Mouse (Mus musculus) forebrain, postnatal 0 days (tissue): ENCODE measurements around the gene Abhd18. TPM values are rescaled to one million over a fixed set of nuclear protein-coding genes. Genes with fewer than 3 reads are reported as not detected.
A peak's percentile ranks its signal among the peaks of the same experiment; 100 is the strongest.

Source experiments
- ATAC-seq: fragments of 200-750 bp; cut with Nextera tagmentation; 2 replicates; pipeline ENCODE4 v1.8.0; 2017; ENCODE audit warnings: mild to moderate bottlenecking, moderate library complexity
- DNase-seq: peaks from one replicate; pipeline ENCODE4 v3.0.0-alpha.2; 2015
- H3K27ac ChIP-seq: fragments of 300-500 bp; sonication (generic); 2 replicates; pipeline ENCODE4 v1.5.1; 2014; ENCODE audit warnings: low read depth, mild to moderate bottlenecking, antibody characterized with exemption, low read length, moderate library complexity, mixed read lengths
- H3K27me3 ChIP-seq: fragments of 300-500 bp; sonication (generic); 2 replicates; pipeline ENCODE4 v1.6.1; 2014; ENCODE audit warnings: mild to moderate bottlenecking, low read length, mixed read lengths; ENCODE audit not compliant: insufficient read depth
- H3K36me3 ChIP-seq: fragments of 300-500 bp; sonication (generic); 2 replicates; pipeline ENCODE4 v1.6.1; 2014; ENCODE audit warnings: mild to moderate bottlenecking, moderate library complexity; ENCODE audit not compliant: insufficient read depth
- H3K4me1 ChIP-seq: fragments of 300-500 bp; sonication (generic); 2 replicates; pipeline ENCODE4 v1.6.1; 2014; ENCODE audit warnings: antibody characterized with exemption; ENCODE audit not compliant: insufficient read depth
- H3K4me2 ChIP-seq: fragments of 300-500 bp; sonication (generic); 2 replicates; pipeline ENCODE4 v1.6.1; 2014; ENCODE audit warnings: low read depth, mild to moderate bottlenecking, moderate library complexity
- H3K4me3 ChIP-seq: fragments of 300-500 bp; sonication (generic); 2 replicates; pipeline ENCODE4 v1.5.1; 2014; ENCODE audit warnings: low read depth, low read length, mixed read lengths
- H3K9ac ChIP-seq: fragments of 300-500 bp; sonication (generic); 2 replicates; pipeline ENCODE4 v1.6.1; 2014; ENCODE audit warnings: mild to moderate bottlenecking
- H3K9me3 ChIP-seq: fragments of 300-500 bp; sonication (generic); 2 replicates; pipeline ENCODE4 v1.6.1; 2016; ENCODE audit warnings: low read length
- CTCF ChIP-seq: sonication (generic); IDR thresholded peaks from 2 replicates; pipeline ENCODE4 v1.5.1; 2016; ENCODE audit warnings: antibody characterized with exemption, control low read depth, low read depth
- WGBS: fragments of 180-500 bp; shearing (Covaris S2); extraction: QIAGEN DNeasy Blood & Tissue Kit; methylation state at CpG from one replicate; pipeline ENCODE4 v1.1.7; 2014; 5-methylcytosine and 5-hydroxymethylcytosine counted together
- polyA plus RNA-seq: library from polyadenylated mRNA; unstranded; fragments of >200 nt; fragmentation: Nextera tagmentation; extraction: Ambion mirVana; gene quantifications from 2 replicates; pipeline ENCODE4 v1.2.1, GENCODE M21; 2015
- total RNA-seq: library from RNA; depleted of rRNA; stranded (reverse); fragments of >200 nt; gene quantifications from 2 replicates; pipeline ENCODE4 v1.2.3, GENCODE M21; 2014

The Abhd18 gene
- total and polyA plus RNA-seq, 2 experiments from 2014 or later, result 4.4 to 11.0 TPM

GRCm38 (mm10) chr3:40949903-40950600, 103.3 kb downstream of the Abhd18 start:
- ATAC-seq, result peak; percentile 49
- under 1% methylated on average over 89 of the region's 118 CpGs for WGBS

GRCm38 (mm10) chr3:40950601-40951201, 103.9 kb downstream of the Abhd18 start:
- H3K4me1 ChIP-seq, result no peaks in the 10 kb centered on the region
- H3K27me3 ChIP-seq, result no peaks in the 10 kb centered on the region
- ATAC-seq, result no peak
- DNase-seq, result peak; percentile 30
- H3K9ac ChIP-seq, result peak overlapping the region; percentile 66
- 2% methylated on average over 43 of the region's 43 CpGs for WGBS
- H3K36me3 ChIP-seq, result no peaks in the 10 kb centered on the region
- H3K4me2 ChIP-seq, result peak overlapping the region; percentile 95
- peak overlapping the region; percentile 83 for H3K4me3 ChIP-seq
- H3K27ac ChIP-seq, result no peak overlapping the region
- H3K9me3 ChIP-seq, result no peaks in the 10 kb centered on the region
- no peak for TF ChIP-seq CTCF

More at GRCm38 (mm10) chr3:40949903-40950600, 103.3 kb downstream of the Abhd18 start:
- Histone ChIP-seq H3K36me3 (no peaks in the 10 kb centered on the region), H3K4me3 (peak overlapping the region; percentile 83), H3K4me1 (no peaks in the 10 kb centered on the region), H3K9me3 (no peaks in the 10 kb centered on the region), H3K27ac (peak overlapping the region; percentile 66), H3K9ac (peak overlapping the region; percentile 66), H3K4me2 (peak overlapping the region; percentile 95), H3K27me3 (no peaks in the 10 kb centered on the region)
- no peak for TF ChIP-seq CTCF
- DNase-seq, result peak; percentile 43

- H3K27me3 ChIP-seq, result no peaks in the 10 kb centered on the region
- H3K36me3 ChIP-seq, result no peaks in the 10 kb centered on the region
- ATAC-seq (no peak), DNase-seq (peak; percentile 21)
- WGBS, result 11% methylated on average over 7 of the region's 7 CpGs
- H3K4me3 ChIP-seq, result peak overlapping the region; percentile 83
- peak; percentile 54 for TF ChIP-seq CTCF
- H3K4me2 ChIP-seq, result peak overlapping the region; percentile 95
- H3K27ac ChIP-seq, result no peak overlapping the region
- no peak overlapping the region for H3K9ac ChIP-seq
- no peaks in the 10 kb centered on the region for H3K9me3 ChIP-seq
- no peaks in the 10 kb centered on the region for H3K4me1 ChIP-seq
Measured at GRCm38 (mm10) chr3:40951365-40951764, 104.6 kb downstream of the Abhd18 start.

- TF ChIP-seq CTCF, result peak; percentile 32
- H3K27ac ChIP-seq, result no peak overlapping the region
- no peaks in the 10 kb centered on the region for H3K9me3 ChIP-seq
- no peaks in the 10 kb centered on the region for H3K4me1 ChIP-seq
- H3K27me3 ChIP-seq, result no peaks in the 10 kb centered on the region
- ATAC-seq, result no peak
- DNase-seq, result no peak
- H3K4me2 ChIP-seq, result no peak overlapping the region
- no peaks in the 10 kb centered on the region for H3K36me3 ChIP-seq
- no peak overlapping the region for H3K4me3 ChIP-seq
- H3K9ac ChIP-seq, result no peak overlapping the region
Measured at GRCm38 (mm10) chr3:40952606-40953005, 105.8 kb downstream of the Abhd18 start.

- H3K4me3 ChIP-seq, result no peak overlapping the region
- no peak overlapping the region for H3K27ac ChIP-seq
- DNase-seq (no peak), ATAC-seq (no peak)
- no peaks in the 10 kb centered on the region for H3K9me3 ChIP-seq
- WGBS, result 93% methylated on average over 1 of the region's 1 CpGs
- H3K36me3 ChIP-seq, result no peaks in the 10 kb centered on the region
- H3K4me2 ChIP-seq, result no peak overlapping the region
- no peaks in the 10 kb centered on the region for H3K4me1 ChIP-seq
- no peaks in the 10 kb centered on the region for H3K27me3 ChIP-seq
- H3K9ac ChIP-seq, result no peak overlapping the region
- no peak for TF ChIP-seq CTCF
Measured at GRCm38 (mm10) chr3:40954792-40955191, 108.0 kb downstream of the Abhd18 start.

- no peak for TF ChIP-seq CTCF
- Histone ChIP-seq H3K4me2 (no peak overlapping the region), H3K4me3 (no peak overlapping the region), H3K27me3 (no peaks in the 10 kb centered on the region), H3K9me3 (no peaks in the 10 kb centered on the region), H3K4me1 (no peaks in the 10 kb centered on the region), H3K9ac (no peak overlapping the region), H3K36me3 (no peaks in the 10 kb centered on the region), H3K27ac (no peak overlapping the region)
- DNase-seq (no peak), ATAC-seq (no peak)
Measured at GRCm38 (mm10) chr3:40958831-40959230, 112.1 kb downstream of the Abhd18 start.

- no peaks in the 10 kb centered on the region for H3K36me3 ChIP-seq
- no peak for TF ChIP-seq CTCF
Measured at GRCm38 (mm10) chr3:40980758-40981157, 134.0 kb downstream of the Abhd18 start.

More at GRCm38 (mm10) chr3:40980758-40981157, 134.0 kb downstream of the Abhd18 start:
- no peak overlapping the region for H3K4me3 ChIP-seq
- no peak overlapping the region for H3K27ac ChIP-seq
- no peaks in the 10 kb centered on the region for H3K4me1 ChIP-seq
- ATAC-seq (no peak), DNase-seq (no peak)
- no peaks in the 10 kb centered on the region for H3K9me3 ChIP-seq
- H3K9ac ChIP-seq, result no peak overlapping the region
- H3K27me3 ChIP-seq, result no peaks in the 10 kb centered on the region
- no peak overlapping the region for H3K4me2 ChIP-seq
